Mouse (Mus musculus) hindbrain, embryonic 14.5 days (tissue): ENCODE data around the gene Zcchc7. TPM values are rescaled to one million over a fixed set of nuclear protein-coding genes. Genes with fewer than 3 reads are reported as not detected.
A peak's percentile ranks its signal among the peaks of the same experiment; 100 is the strongest.

ENCODE experiments used
- ATAC-seq: fragments of 200-750 bp; cut with Nextera tagmentation; 2 replicates; pipeline ENCODE4 v1.8.0; 2017; ENCODE audit warnings: moderate number of reproducible peaks, mild to moderate bottlenecking, moderate TSS enrichment, moderate library complexity; ENCODE audit not compliant: low FRiP score
- DNase-seq: peaks from one replicate; pipeline ENCODE4 v3.0.0-alpha.2; 2015; ENCODE audit warnings: low spot score
- H3K27ac ChIP-seq: fragments of 300-500 bp; sonication (generic); 2 replicates; pipeline ENCODE4 v1.5.1; 2014; ENCODE audit warnings: mild to moderate bottlenecking, moderate library complexity
- H3K27me3 ChIP-seq: fragments of 300-500 bp; sonication (generic); 2 replicates; pipeline ENCODE4 v1.6.1; 2014; ENCODE audit warnings: mild to moderate bottlenecking, low read length, mixed read lengths; ENCODE audit not compliant: control insufficient read depth, insufficient read depth
- H3K36me3 ChIP-seq: fragments of 300-500 bp; sonication (generic); replicated peaks from 2 replicates; pipeline ENCODE4 v1.6.1; 2014; ENCODE audit not compliant: control insufficient read depth, insufficient read depth
- H3K4me1 ChIP-seq: fragments of 300-500 bp; sonication (generic); replicated peaks from 2 replicates; pipeline ENCODE4 v1.6.1; 2014; ENCODE audit warnings: antibody characterized with exemption, low read length, mixed read lengths; ENCODE audit not compliant: control insufficient read depth, insufficient read depth
- H3K4me2 ChIP-seq: fragments of 300-500 bp; sonication (generic); replicated peaks from 2 replicates; pipeline ENCODE4 v1.6.1; 2014; ENCODE audit warnings: mild to moderate bottlenecking, moderate library complexity
- H3K4me3 ChIP-seq: fragments of 300-500 bp; sonication (generic); replicated peaks from 2 replicates; pipeline ENCODE4 v1.5.1; 2014; ENCODE audit warnings: mild to moderate bottlenecking, low read length
- H3K9ac ChIP-seq: fragments of 300-500 bp; sonication (generic); 2 replicates; pipeline ENCODE4 v1.6.1; 2014
- H3K9me3 ChIP-seq: fragments of 300-500 bp; sonication (generic); 2 replicates; pipeline ENCODE4 v1.6.1; 2016; ENCODE audit warnings: low read length; ENCODE audit not compliant: control insufficient read depth
- WGBS: fragments of 180-500 bp; shearing (Covaris S2); extraction: QIAGEN DNeasy Blood & Tissue Kit; methylation state at CpG from one replicate; pipeline ENCODE4 v1.1.7; 2014; 5-methylcytosine and 5-hydroxymethylcytosine counted together
- polyA plus RNA-seq: library from polyadenylated mRNA; unstranded; fragments of >200 nt; fragmentation: Nextera tagmentation; extraction: Ambion mirVana; gene quantifications from 2 replicates; pipeline ENCODE4 v1.2.1, GENCODE M21; 2014

The Zcchc7 gene
- polyA plus RNA-seq, 1 experiment from 2014 or later, result 38.5 TPM

GRCm38 (mm10) chr4:44781494-44781893, 25.8 kb downstream of the Zcchc7 start:
- Histone ChIP-seq H3K36me3 (no peaks in the 10 kb centered on the region), H3K9me3 (no peaks in the 10 kb centered on the region), H3K9ac (no peak overlapping the region), H3K4me2 (no peak overlapping the region), H3K27ac (no peak overlapping the region), H3K4me1 (no peaks in the 10 kb centered on the region; the same call in 1 of the 2 replicates), H3K4me3 (no peak overlapping the region), H3K27me3 (no peaks in the 10 kb centered on the region)
- 67% methylated on average over 1 of the region's 1 CpGs for WGBS
- DNase-seq, result no peak
- no peak for ATAC-seq

- DNase-seq (no peak), ATAC-seq (no peak)
- Histone ChIP-seq H3K27me3 (no peaks in the 10 kb centered on the region), H3K4me2 (no peak overlapping the region), H3K27ac (no peak overlapping the region), H3K4me1 (no peaks in the 10 kb centered on the region; the same call in 1 of the 2 replicates), H3K36me3 (no peaks in the 10 kb centered on the region), H3K9ac (no peak overlapping the region), H3K9me3 (no peaks in the 10 kb centered on the region), H3K4me3 (no peak overlapping the region)
- WGBS, result 11% methylated on average over 6 of the region's 6 CpGs
Observed at GRCm38 (mm10) chr4:44783566-44784292, 28.1 kb downstream of the Zcchc7 start.

- no peak overlapping the region for H3K9ac ChIP-seq
- 0 out of 2 replicates have a peak, but pooled peaks cover 4% of the 10 kb centered on the region for H3K4me1 ChIP-seq
- H3K4me2 ChIP-seq, result no peak overlapping the region
- no peak overlapping the region for H3K27ac ChIP-seq
- no peak for ATAC-seq
- no peak for DNase-seq
- H3K27me3 ChIP-seq, result no peaks in the 10 kb centered on the region
- WGBS, result 91% methylated on average over 1 of the region's 1 CpGs
- no peak overlapping the region for H3K4me3 ChIP-seq
- H3K36me3 ChIP-seq, result no peaks in the 10 kb centered on the region
- H3K9me3 ChIP-seq, result no peaks in the 10 kb centered on the region
Observed at GRCm38 (mm10) chr4:44812855-44813254, 57.2 kb downstream of the Zcchc7 start.

DNA sequence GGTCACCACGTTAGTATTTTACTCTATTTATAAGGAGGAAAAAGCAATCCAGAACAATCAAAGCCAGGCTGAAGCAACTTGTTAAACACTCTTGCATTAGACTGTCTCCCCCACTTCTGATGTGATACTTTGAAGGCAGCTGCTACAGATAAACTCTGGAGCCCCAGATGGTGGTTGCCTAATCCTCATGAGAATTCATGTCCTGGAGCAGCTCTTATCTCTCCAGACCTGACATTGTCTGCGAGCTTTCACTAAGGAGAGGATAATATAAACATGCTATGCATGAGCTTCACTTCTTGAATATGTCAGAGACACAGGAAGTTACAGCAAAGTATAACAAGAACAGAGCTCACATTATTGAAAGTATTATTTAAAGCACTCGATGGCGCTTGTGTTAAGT, 58.1 kb downstream of the Zcchc7 start:
- Histone ChIP-seq H3K27me3 (no peaks in the 10 kb centered on the region), H3K27ac (no peak overlapping the region), H3K4me2 (no peak overlapping the region), H3K36me3 (no peaks in the 10 kb centered on the region), H3K4me3 (no peak overlapping the region), H3K4me1 (no peaks in the 10 kb centered on the region), H3K9me3 (no peaks in the 10 kb centered on the region), H3K9ac (no peak overlapping the region)
- 59% methylated on average over 4 of the region's 4 CpGs for WGBS
- no peak for ATAC-seq
- DNase-seq, result no peak

- no peak overlapping the region for H3K9ac ChIP-seq
- no peaks in the 10 kb centered on the region for H3K9me3 ChIP-seq
- H3K36me3 ChIP-seq, result no peaks in the 10 kb centered on the region
- ATAC-seq (no peak), DNase-seq (no peak)
- no peaks in the 10 kb centered on the region for H3K4me1 ChIP-seq
- H3K27ac ChIP-seq, result no peak overlapping the region
- H3K4me2 ChIP-seq, result no peak overlapping the region
- 83% methylated on average over 7 of the region's 7 CpGs for WGBS
- no peak overlapping the region for H3K4me3 ChIP-seq
- no peaks in the 10 kb centered on the region for H3K27me3 ChIP-seq
Observed at GRCm38 (mm10) chr4:44816584-44816983, 60.9 kb downstream of the Zcchc7 start.

DNA sequence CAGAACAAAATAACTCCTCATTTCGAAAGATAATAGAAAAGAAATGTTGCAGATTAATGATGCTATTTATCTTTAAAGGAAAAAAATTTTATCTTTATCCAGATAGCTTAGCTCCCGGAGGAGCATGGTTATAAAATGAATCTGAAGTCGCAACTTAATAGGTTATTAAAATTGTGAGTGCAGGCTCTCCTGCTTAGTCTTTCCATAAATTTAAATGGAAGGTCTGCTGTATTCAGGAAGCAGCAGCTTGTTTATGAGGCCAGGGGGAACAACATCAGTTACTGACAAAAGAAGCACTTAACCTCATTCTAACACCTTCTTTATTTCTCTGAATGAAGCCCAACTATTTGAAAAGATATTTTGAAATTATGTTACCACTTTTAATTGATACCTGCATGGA, 74.9 kb downstream of the Zcchc7 start:
- Histone ChIP-seq H3K36me3 (no peaks in the 10 kb centered on the region), H3K4me3 (no peak overlapping the region), H3K9me3 (no peaks in the 10 kb centered on the region), H3K4me1 (no peaks in the 10 kb centered on the region), H3K9ac (no peak overlapping the region), H3K4me2 (no peak overlapping the region), H3K27me3 (no peaks in the 10 kb centered on the region), H3K27ac (no peak overlapping the region)
- WGBS, result 45% methylated on average over 3 of the region's 3 CpGs
- DNase-seq (no peak), ATAC-seq (no peak)

DNA sequence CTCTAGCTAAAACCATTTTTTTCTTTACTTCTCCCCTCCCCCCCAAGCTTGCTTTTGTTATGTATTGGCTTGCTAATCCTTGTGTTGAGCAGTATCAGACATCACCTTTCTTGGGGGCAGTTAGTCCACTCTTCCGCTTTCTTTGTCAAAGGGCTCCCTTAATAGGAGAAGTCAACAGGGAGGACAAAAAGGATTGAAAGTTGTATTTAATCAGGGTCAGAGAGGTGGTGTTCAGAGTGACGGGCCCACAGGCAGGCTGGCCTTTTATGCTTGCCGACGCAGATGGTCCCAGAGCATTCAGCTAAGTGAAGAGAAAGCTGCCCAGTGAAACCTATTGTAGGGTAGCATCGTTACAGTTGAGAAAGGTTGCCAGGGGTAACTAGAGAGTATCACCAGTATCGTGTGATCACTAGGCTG, 96.2 kb downstream of the Zcchc7 start:
- no peak overlapping the region for H3K4me2 ChIP-seq
- no peaks in the 10 kb centered on the region for H3K27me3 ChIP-seq
- H3K27ac ChIP-seq, result no peak overlapping the region
- H3K9me3 ChIP-seq, result no peaks in the 10 kb centered on the region
- ATAC-seq (peak; percentile 77; the same call in 1 of the 2 replicates), DNase-seq (peak; percentile 65)
- H3K36me3 ChIP-seq, result no peaks in the 10 kb centered on the region
- H3K4me1 ChIP-seq, result peaks cover 4% of the 10 kb centered on the region
- H3K4me3 ChIP-seq, result no peak overlapping the region
- WGBS, result 8% methylated on average over 6 of the region's 6 CpGs
- no peak overlapping the region for H3K9ac ChIP-seq

- no peak for ATAC-seq
- Histone ChIP-seq H3K27me3 (no peaks in the 10 kb centered on the region), H3K27ac (no peak overlapping the region), H3K9me3 (no peaks in the 10 kb centered on the region), H3K4me3 (no peak overlapping the region), H3K9ac (no peak overlapping the region), H3K36me3 (no peaks in the 10 kb centered on the region), H3K4me1 (no peaks in the 10 kb centered on the region), H3K4me2 (no peak overlapping the region)
- DNase-seq, result no peak
Observed at GRCm38 (mm10) chr4:44871591-44871990, 115.9 kb downstream of the Zcchc7 start.

DNA sequence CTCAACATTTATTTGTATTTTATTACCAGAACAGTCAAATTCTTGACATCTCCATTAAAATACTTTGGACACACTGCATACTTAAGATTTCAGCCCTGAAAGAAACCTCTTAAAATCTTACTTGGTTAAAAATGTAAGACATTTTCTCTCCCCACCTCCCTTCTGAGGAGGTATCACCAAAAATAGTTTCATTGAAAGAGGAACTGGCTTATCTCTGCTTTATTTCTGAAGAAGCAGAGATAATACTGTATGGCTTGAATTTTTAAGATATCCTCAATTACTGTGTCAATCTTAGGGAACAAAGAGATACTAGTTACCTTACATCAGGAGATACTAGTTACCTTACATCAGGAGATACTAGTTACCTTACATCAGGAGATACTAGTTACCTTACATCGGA, 116.4 kb downstream of the Zcchc7 start:
- DNase-seq (no peak), ATAC-seq (no peak)
- Histone ChIP-seq H3K9ac (no peak overlapping the region), H3K4me3 (no peak overlapping the region), H3K27me3 (no peaks in the 10 kb centered on the region), H3K36me3 (no peaks in the 10 kb centered on the region), H3K4me2 (no peak overlapping the region), H3K4me1 (no peaks in the 10 kb centered on the region), H3K27ac (no peak overlapping the region), H3K9me3 (no peaks in the 10 kb centered on the region)
- 98% methylated on average over 1 of the region's 1 CpGs for WGBS
